Mouse (Mus musculus) cerebellum, postnatal 10 days (tissue): ENCODE results near the gene Tsfm.
"Not testable (repeated sequence)": the region's sequence is repeated elsewhere in the genome, so short reads cannot be mapped to it uniquely, and the experiment has no call there.

Experiments used
- DNase-seq, 2 experiments: peaks; one replicate each; pipeline ENCODE4 v3.0.0; 2021; ENCODE audit warnings: mixed read lengths in 2 of 2

Gene Tsfm

GRCm38 (mm10) chr10:127063913-127064870, 33.6 kb upstream of the Tsfm start:
- peak in 1 of 2 experiments; percentile 41 for DNase-seq

GRCm38 (mm10) chr10:127063239-127063872, 32.7 kb upstream of the Tsfm start, which contains the start of gene Cdk4:
Cdk4 (plus strand) TSS chr10:127063534.
- peak; percentile 100 for DNase-seq

- no peak for DNase-seq
Observed at GRCm38 (mm10) chr10:127062503-127062902, 31.9 kb upstream of the Tsfm start.

- not testable (repeated sequence) for DNase-seq
Observed at GRCm38 (mm10) chr10:127062101-127062500, 31.5 kb upstream of the Tsfm start.

- no peak for DNase-seq
Observed at GRCm38 (mm10) chr10:127061513-127061912, 30.9 kb upstream of the Tsfm start.

- no peak for DNase-seq
Observed at GRCm38 (mm10) chr10:127061085-127061484, 30.4 kb upstream of the Tsfm start.

GRCm38 (mm10) chr10:127059968-127060916, 29.6 kb upstream of the Tsfm start, which contains the start of gene March9:
March9 (minus strand) TSS chr10:127060184.
- peak; percentile 91 to 94 for DNase-seq

- DNase-seq: peak; percentile 71 to 73
Observed at GRCm38 (mm10) chr10:127059174-127059967, 28.7 kb upstream of the Tsfm start.

- peak in 1 of 2 experiments; percentile 45 for DNase-seq
Observed at GRCm38 (mm10) chr10:127058708-127059107, 28.1 kb upstream of the Tsfm start.

GRCm38 (mm10) chr10:127058161-127058560, 27.5 kb upstream of the Tsfm start:
- peak; percentile 92 to 94 for DNase-seq

GRCm38 (mm10) chr10:127056490-127056889, 25.9 kb upstream of the Tsfm start:
- no peak for DNase-seq

- DNase-seq: no peak
Observed at GRCm38 (mm10) chr10:127055406-127055805, 24.8 kb upstream of the Tsfm start.

GRCm38 (mm10) chr10:127054646-127055045, 24.0 kb upstream of the Tsfm start:
- peak in 1 of 2 experiments; percentile 48 for DNase-seq

GRCm38 (mm10) chr10:127050119-127050474, 19.5 kb upstream of the Tsfm start:
- DNase-seq: no peak

- DNase-seq: peak in 1 of 2 experiments; percentile 14
Observed at GRCm38 (mm10) chr10:127049395-127050118, 18.9 kb upstream of the Tsfm start.

GRCm38 (mm10) chr10:127048608-127049394, 18.2 kb upstream of the Tsfm start:
- DNase-seq: peak in 1 of 2 experiments; percentile 9

- no peak for DNase-seq
Observed at GRCm38 (mm10) chr10:127047954-127048353, 17.3 kb upstream of the Tsfm start, which contains the start of gene Cyp27b1. Cyp27b1 (plus strand) TSS chr10:127048250.

- no peak for DNase-seq
Observed at GRCm38 (mm10) chr10:127043187-127043586, 12.5 kb upstream of the Tsfm start.

GRCm38 (mm10) chr10:127042468-127043115, 12.0 kb upstream of the Tsfm start:
- DNase-seq: no peak
